ENCODE assay signal across 30 mouse cellular contexts in the genomic region with DNA sequence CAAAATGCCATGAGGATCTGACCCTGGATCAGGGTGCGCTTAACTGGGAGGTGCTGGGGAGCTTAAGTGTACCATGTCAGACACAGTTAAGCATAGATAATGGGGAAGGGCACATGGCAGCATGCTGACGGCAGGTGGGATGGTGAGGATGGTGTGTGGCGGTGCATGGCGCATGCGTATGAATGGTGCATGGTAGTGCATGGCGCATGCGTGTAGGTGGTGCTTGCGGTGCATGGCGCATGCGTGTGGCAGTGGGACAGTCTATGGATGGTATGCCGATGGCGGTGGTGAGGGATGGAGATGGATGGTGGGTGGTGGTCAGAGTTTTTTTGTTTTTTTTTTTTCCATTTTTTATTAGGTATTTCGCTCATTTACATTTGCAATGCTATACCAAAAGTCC. TPM values are rescaled to one million over a fixed set of nuclear protein-coding genes. Genes with fewer than 3 reads are reported as not detected.
DNase-seq lines count a peak whose midpoint lies in the region; ATAC-seq and TF ChIP-seq lines count a peak whose summit lies in the region.
"Had no signal": no experiment of that assay in that cellular context is flagged by ENCODE, and none has a peak within 500 bp of the region (broad histone marks: within the 10 kb centered on the region; RNA-seq: fewer than 3 reads in every experiment).

No protein-coding gene starts in this region.

- no peak overlapping the region for H3K4me3 ChIP-seq in hindbrain, embryonic 10.5 days
- H3K4me3 ChIP-seq in hindbrain, embryonic 16.5 days (ENCODE audit: low read length) = no peak overlapping the region
- no peak overlapping the region for H3K4me3 ChIP-seq in midbrain, embryonic 13.5 days (replicated peaks)
- no peak overlapping the region for H3K4me3 ChIP-seq in midbrain, embryonic 16.5 days (ENCODE audit: low read depth, low read length)
- peak overlapping the region; percentile 20; the same call in 1 of the 2 replicates for H3K4me3 ChIP-seq in E14TG2a.4 (replicated peaks; ENCODE audit: low read length)
- no peak overlapping the region for H3K4me3 ChIP-seq in hindbrain, embryonic 12.5 days
- H3K4me3 ChIP-seq: forebrain, embryonic 13.5 days; heart, embryonic 10.5 days; heart, embryonic 15.5 days; limb, embryonic 10.5 days; limb, embryonic 15.5 days; liver, embryonic 13.5 days had no signal

- 97% methylated on average over 13 of the region's 13 CpGs for WGBS in hindbrain, embryonic 10.5 days
- 95% methylated on average over 13 of the region's 13 CpGs for WGBS in hindbrain, embryonic 16.5 days
- WGBS in midbrain, embryonic 13.5 days = 92% methylated on average over 13 of the region's 13 CpGs
- 95% methylated on average over 13 of the region's 13 CpGs for WGBS in midbrain, embryonic 16.5 days
- WGBS in hindbrain, embryonic 12.5 days = 93% methylated on average over 13 of the region's 13 CpGs

- intact Hi-C loops in left cerebral cortex, postnatal 14 days (cut with DNase I) = no loop called here

- no peak overlapping the region for H3K4me2 ChIP-seq in hindbrain, embryonic 16.5 days (ENCODE audit: low read length)
- H3K4me2 ChIP-seq in midbrain, embryonic 13.5 days (replicated peaks) = no peak overlapping the region
- no peak overlapping the region for H3K4me2 ChIP-seq in midbrain, embryonic 16.5 days (ENCODE audit: low read length)
- H3K4me2 ChIP-seq in hindbrain, embryonic 12.5 days (replicated peaks) = no peak overlapping the region
- H3K4me2 ChIP-seq: forebrain, embryonic 13.5 days; heart, embryonic 15.5 days; limb, embryonic 15.5 days; liver, embryonic 13.5 days had no signal

- no peak for ATAC-seq in hindbrain, embryonic 16.5 days
- ATAC-seq in midbrain, embryonic 13.5 days = no peak
- no peak for ATAC-seq in midbrain, embryonic 16.5 days
- no peak for ATAC-seq in hindbrain, embryonic 12.5 days (ENCODE audit: low FRiP score)
- ATAC-seq: forebrain, embryonic 13.5 days; intestine, postnatal 0 days had no signal

- no peaks in the 10 kb centered on the region for H3K27me3 ChIP-seq in hindbrain, embryonic 10.5 days (ENCODE audit: insufficient read depth, poor library complexity, severe bottlenecking)
- no peaks in the 10 kb centered on the region for H3K27me3 ChIP-seq in hindbrain, embryonic 16.5 days (replicated peaks; ENCODE audit: control insufficient read depth, insufficient read depth, low read length)
- H3K27me3 ChIP-seq in midbrain, embryonic 13.5 days = no peaks in the 10 kb centered on the region
- H3K27me3 ChIP-seq in midbrain, embryonic 16.5 days (ENCODE audit: control insufficient read depth, insufficient read depth, low read depth, low read length) = no peaks in the 10 kb centered on the region
- H3K27me3 ChIP-seq in E14TG2a.4 (ENCODE audit: insufficient read depth, low read length) = peaks cover 58% of the 10 kb centered on the region
- H3K27me3 ChIP-seq in hindbrain, embryonic 12.5 days = no peaks in the 10 kb centered on the region
- H3K27me3 ChIP-seq: forebrain, embryonic 13.5 days; liver, embryonic 13.5 days had no signal

- peak overlapping the region; percentile 64; the same call in 1 of the 2 replicates for H3K27ac ChIP-seq in hindbrain, embryonic 10.5 days
- no peak overlapping the region for H3K27ac ChIP-seq in hindbrain, embryonic 16.5 days (ENCODE audit: low read depth, low read length)
- peak overlapping the region; percentile 90 for H3K27ac ChIP-seq in midbrain, embryonic 13.5 days
- no peak overlapping the region for H3K27ac ChIP-seq in midbrain, embryonic 16.5 days (ENCODE audit: low read length)
- peak overlapping the region; percentile 85 for H3K27ac ChIP-seq in hindbrain, embryonic 12.5 days
- H3K27ac ChIP-seq: forebrain, embryonic 13.5 days; heart, embryonic 10.5 days; heart, embryonic 15.5 days; limb, embryonic 10.5 days; limb, embryonic 15.5 days; liver, embryonic 13.5 days; macrophage had no signal

- no peak for DNase-seq in hindbrain, embryonic 10.5 days (ENCODE audit: low spot score)
- no peak for DNase-seq in MN1 (ENCODE audit: low spot score)
- no peak for DNase-seq in left cerebral cortex, postnatal 14 days (ENCODE audit: low spot score in 2 of 2)
- DNase-seq: adrenal gland, adult 8-10 months; cerebellum, adult 2 months; cerebellum, postnatal 25 days; gastrocnemius, postnatal 25 days; heart, adult 11 months; kidney, adult 9 months; kidney, postnatal 10 days; layer of hippocampus, postnatal 36 days; liver, embryonic 13.5 days; lung, adult 2 months; lung, postnatal 10 days; right cerebral cortex, adult 18-20 months; spleen, adult 18-20 months; thymus, adult 2 months; thymus, postnatal 36 days had no signal

- no peaks in the 10 kb centered on the region for H3K9me3 ChIP-seq in hindbrain, embryonic 10.5 days
- H3K9me3 ChIP-seq in hindbrain, embryonic 16.5 days (ENCODE audit: control insufficient read depth, low read length) = no peaks in the 10 kb centered on the region
- no peaks in the 10 kb centered on the region for H3K9me3 ChIP-seq in midbrain, embryonic 13.5 days
- no peaks in the 10 kb centered on the region for H3K9me3 ChIP-seq in midbrain, embryonic 16.5 days (replicated peaks; ENCODE audit: control insufficient read depth, low read length, poor library complexity, severe bottlenecking)
- H3K9me3 ChIP-seq in E14TG2a.4 (ENCODE audit: low read length) = no peaks in the 10 kb centered on the region
- no peaks in the 10 kb centered on the region for H3K9me3 ChIP-seq in hindbrain, embryonic 12.5 days (replicated peaks)
- H3K9me3 ChIP-seq: forebrain, embryonic 13.5 days; heart, embryonic 10.5 days; heart, embryonic 15.5 days; limb, embryonic 10.5 days; limb, embryonic 15.5 days; liver, embryonic 13.5 days had no signal

- H3K36me3 ChIP-seq in hindbrain, embryonic 10.5 days = no peaks in the 10 kb centered on the region
- no peaks in the 10 kb centered on the region for H3K36me3 ChIP-seq in hindbrain, embryonic 16.5 days (ENCODE audit: control insufficient read depth, insufficient read depth, low read length)
- no peaks in the 10 kb centered on the region for H3K36me3 ChIP-seq in midbrain, embryonic 13.5 days
- no peaks in the 10 kb centered on the region for H3K36me3 ChIP-seq in midbrain, embryonic 16.5 days (ENCODE audit: control insufficient read depth, insufficient read depth, low read length)
- H3K36me3 ChIP-seq in E14TG2a.4 (ENCODE audit: insufficient read depth, low read length) = no peaks in the 10 kb centered on the region
- H3K36me3 ChIP-seq in hindbrain, embryonic 12.5 days = no peaks in the 10 kb centered on the region
- H3K36me3 ChIP-seq: heart, embryonic 10.5 days; heart, embryonic 15.5 days; limb, embryonic 10.5 days; limb, embryonic 15.5 days; liver, embryonic 13.5 days had no signal

- no peak overlapping the region for H3K9ac ChIP-seq in hindbrain, embryonic 16.5 days (ENCODE audit: low read depth, low read length)
- H3K9ac ChIP-seq in midbrain, embryonic 13.5 days (replicated peaks) = no peak overlapping the region
- no peak overlapping the region for H3K9ac ChIP-seq in midbrain, embryonic 16.5 days (ENCODE audit: low read depth, low read length)
- no peak overlapping the region for H3K9ac ChIP-seq in hindbrain, embryonic 12.5 days
- H3K9ac ChIP-seq: forebrain, embryonic 13.5 days; heart, embryonic 15.5 days; limb, embryonic 15.5 days; liver, embryonic 13.5 days had no signal

- H3K4me1 ChIP-seq in hindbrain, embryonic 10.5 days (replicated peaks) = peaks cover 87% of the 10 kb centered on the region
- peaks cover 10% of the 10 kb centered on the region for H3K4me1 ChIP-seq in hindbrain, embryonic 16.5 days (ENCODE audit: control insufficient read depth, insufficient read depth, low read depth, low read length)
- H3K4me1 ChIP-seq in midbrain, embryonic 13.5 days (replicated peaks) = peaks cover 69% of the 10 kb centered on the region
- H3K4me1 ChIP-seq in midbrain, embryonic 16.5 days (ENCODE audit: control insufficient read depth, insufficient read depth, low read length) = peaks cover 14% of the 10 kb centered on the region
- H3K4me1 ChIP-seq in E14TG2a.4 (replicated peaks; ENCODE audit: low read depth, low read length) = peaks cover 23% of the 10 kb centered on the region
- peaks cover 68% of the 10 kb centered on the region for H3K4me1 ChIP-seq in hindbrain, embryonic 12.5 days
- H3K4me1 ChIP-seq: limb, embryonic 15.5 days; liver, embryonic 13.5 days had no signal

- TF ChIP-seq CTCF in E14TG2a.4 (conservative IDR thresholded peaks at IDR 0.05; ENCODE audit: low read length) = no peak

RNA-seq across cellular contexts. Expression of a gene that starts 37.4 kb away (rescaled TPM):
- polyA plus RNA-seq in hindbrain, embryonic 10.5 days (2016; fragmentation: Nextera tagmentation; extraction: Ambion mirVana) = 43.3 and 45.0 TPM in 2 replicates
- 18.0 and 21.6 TPM in 2 replicates for polyA plus RNA-seq in hindbrain, embryonic 16.5 days (2015; fragmentation: Nextera tagmentation; extraction: Ambion mirVana)
- 35.2 and 42.8 TPM in 2 replicates for polyA plus RNA-seq in midbrain, embryonic 13.5 days (2015; fragmentation: Nextera tagmentation; extraction: Ambion mirVana)
- polyA plus RNA-seq in midbrain, embryonic 16.5 days (2015; fragmentation: Nextera tagmentation; extraction: Ambion mirVana) = 24.8 and 26.5 TPM in 2 replicates
- 36.9 and 42.1 TPM in 2 replicates for polyA plus RNA-seq in hindbrain, embryonic 12.5 days (2016; fragmentation: Nextera tagmentation; extraction: Ambion mirVana)
- 10 to 100 TPM; 16.0 to 16.2 TPM for total RNA-seq in left cerebral cortex, postnatal 14 days (2021)
- polyA plus RNA-seq: macrophage had no signal

Comparison
In these comparisons a context has a peak if more than half of its experiments do, and no peak if none do; other contexts are left out.
1. H3K27ac ChIP-seq: peak in hindbrain, embryonic 10.5 days (single experiment), midbrain, embryonic 13.5 days (single experiment) and hindbrain, embryonic 12.5 days (single experiment); none in hindbrain, embryonic 16.5 days (single experiment) and midbrain, embryonic 16.5 days (single experiment).